Mouse (Mus musculus) left cerebral cortex, adult 8-10 months (tissue): ENCODE measurements around the gene Fance. TPM values are rescaled to one million over a fixed set of nuclear protein-coding genes. Genes with fewer than 3 reads are reported as not detected.

Source experiments
- DNase-seq, 2 experiments: peaks; one replicate each; pipeline ENCODE4 v3.0.0; 2022; ENCODE audit warnings: low spot score in 2 of 2
- total RNA-seq, 4 experiments: library from RNA; stranded (reverse); gene quantifications; 2 replicates each; pipeline ENCODE4 v1.2.4; 2022

Gene Fance
- 10 to 100 TPM; 29.4 to 31.2 (median 30.5) TPM for total RNA-seq

- DNase-seq: peak; percentile 72 to 96
Observed at GRCm38 (mm10) chr17:28313212-28313879, at the start of gene Fance. Gene Fance, plus strand, starts transcription at chr17:28313519.

GRCm38 (mm10) chr17:28267251-28267650 is 46.1 kb upstream of the Fance start:
- no peak for DNase-seq

- no peak for DNase-seq
Observed at GRCm38 (mm10) chr17:28270165-28270564, 43.2 kb upstream of the Fance start.

- DNase-seq: no peak
Observed at GRCm38 (mm10) chr17:28271537-28272266, 41.6 kb upstream of the Fance start.

GRCm38 (mm10) chr17:28272281-28272680 is 41.0 kb upstream of the Fance start:
- no peak for DNase-seq

- no peak for DNase-seq
Observed at GRCm38 (mm10) chr17:28272837-28273236, 40.5 kb upstream of the Fance start.

- no peak for DNase-seq
Observed at GRCm38 (mm10) chr17:28274739-28275138, 38.6 kb upstream of the Fance start.

- no peak for DNase-seq
Observed at GRCm38 (mm10) chr17:28277226-28277625, 36.1 kb upstream of the Fance start.

- no peak for DNase-seq
Observed at GRCm38 (mm10) chr17:28277721-28278120, 35.6 kb upstream of the Fance start.

GRCm38 (mm10) chr17:28278156-28278555 is 35.2 kb upstream of the Fance start:
- no peak for DNase-seq

GRCm38 (mm10) chr17:28279236-28279635 is 34.1 kb upstream of the Fance start:
- no peak for DNase-seq

GRCm38 (mm10) chr17:28279780-28280422 is 33.4 kb upstream of the Fance start:
- DNase-seq: no peak

GRCm38 (mm10) chr17:28280423-28280800 is 32.9 kb upstream of the Fance start:
- no peak for DNase-seq

- DNase-seq: no peak
Observed at GRCm38 (mm10) chr17:28280831-28281377, 32.4 kb upstream of the Fance start.

GRCm38 (mm10) chr17:28281866-28282441 is 31.4 kb upstream of the Fance start:
- no peak for DNase-seq

- no peak for DNase-seq
Observed at GRCm38 (mm10) chr17:28283199-28283598, 30.1 kb upstream of the Fance start.

- no peak for DNase-seq
Observed at GRCm38 (mm10) chr17:28286133-28286532, 27.2 kb upstream of the Fance start.

GRCm38 (mm10) chr17:28286964-28287363 is 26.4 kb upstream of the Fance start:
- no peak for DNase-seq

GRCm38 (mm10) chr17:28287578-28287977 is 25.7 kb upstream of the Fance start:
- DNase-seq: no peak

- no peak for DNase-seq
Observed at GRCm38 (mm10) chr17:28287980-28288379, 25.3 kb upstream of the Fance start.

GRCm38 (mm10) chr17:28290262-28290661 is 23.1 kb upstream of the Fance start:
- DNase-seq: no peak

GRCm38 (mm10) chr17:28290671-28291070 is 22.6 kb upstream of the Fance start:
- DNase-seq: no peak
